Comparison of ENCODE assay signal across 8 mouse cellular contexts in genomic region chr1:107589691-107590470, GRCm38 (mm10). TPM values are rescaled to one million over a fixed set of nuclear protein-coding genes. Genes with fewer than 3 reads are reported as not detected.
DNase-seq lines count a peak whose midpoint lies in the region; ATAC-seq and TF ChIP-seq lines count a peak whose summit lies in the region.

Serpinb8 (plus strand) TSS chr1:107590006.

- peaks cover 34% of the 10 kb centered on the region for H3K79me2 ChIP-seq in CH12.LX (replicated peaks; ENCODE audit: control insufficient read depth, extremely low read depth, insufficient read depth, poor library complexity, severe bottlenecking)

- dilution Hi-C loops in CH12.LX (cut with MboI; ENCODE audit: extremely low pct_ligation_motif_present, extremely low pct_unique_long_range_greater_than_20kb, low sequenced_read_pairs): no loop called here

- peak within 1 kb of the TSS; percentile 85 for H3K9ac ChIP-seq in CH12.LX (ENCODE audit: insufficient read depth, low read depth)
- H3K9ac ChIP-seq in heart, embryonic 14.5 days (ENCODE audit: low read length): peak within 1 kb of the TSS; percentile 48

- peak; percentile 69 for ATAC-seq in heart, embryonic 14.5 days (ENCODE audit: insufficient number of reproducible peaks, insufficient read depth, low FRiP score, low read depth)

- peak; percentile 37; the same call in 1 of the 2 replicates for TF ChIP-seq EP300 in CH12.LX (IDR thresholded peaks at IDR 0.05; ENCODE audit: low read length)

- H3K9me3 ChIP-seq in CH12.LX (replicated peaks; ENCODE audit: low read length): no peaks in the 10 kb centered on the region
- H3K9me3 ChIP-seq in heart, embryonic 14.5 days (ENCODE audit: control insufficient read depth, low read length): no peaks in the 10 kb centered on the region

- peak within 1 kb of the TSS; percentile 97 for H3K4me2 ChIP-seq in CH12.LX (ENCODE audit: insufficient read depth, low read depth, poor library complexity, severe bottlenecking)
- H3K4me2 ChIP-seq in heart, embryonic 14.5 days (ENCODE audit: low read length): peak within 1 kb of the TSS; percentile 66

- peaks cover 7 to 11% of the 10 kb centered on the region in 2 experiments for H3K4me1 ChIP-seq in CH12.LX (ENCODE audit: control insufficient read depth in 1 of 2, insufficient read depth in 2 of 2)
- peaks cover 6 to 10% of the 10 kb centered on the region in 2 experiments for H3K4me1 ChIP-seq in heart, embryonic 14.5 days (ENCODE audit: control insufficient read depth in 2 of 2, insufficient read depth in 2 of 2, low read length in 2 of 2)

- TF ChIP-seq RAD21 in CH12.LX (IDR thresholded peaks at IDR 0.05; ENCODE audit: low read depth, low read length): no peak

- peak within 1 kb of the TSS; percentile 26 to 70 (median 43) for H3K4me3 ChIP-seq in CH12.LX (replicated peaks in 1 of 3; ENCODE audit: low read depth in 2 of 3, low read length in 2 of 3, poor library complexity in 1 of 3)
- H3K4me3 ChIP-seq in heart, embryonic 14.5 days (ENCODE audit: control insufficient read depth in 1 of 2, insufficient read depth in 1 of 2, low read depth in 1 of 2, low read length in 2 of 2): peak within 1 kb of the TSS; percentile 30 to 31

- no peaks in the 10 kb centered on the region for H3K36me3 ChIP-seq in CH12.LX (replicated peaks in 1 of 2; ENCODE audit: control insufficient read depth in 1 of 2, insufficient read depth in 1 of 2, low read length in 1 of 2)
- H3K36me3 ChIP-seq in heart, embryonic 14.5 days (ENCODE audit: control insufficient read depth, insufficient read depth, low read length): no peaks in the 10 kb centered on the region

- WGBS in heart, embryonic 14.5 days: 18% methylated on average over 10 of the region's 10 CpGs

- DNase-seq in CH12.LX (ENCODE audit: extremely low read depth): peak; percentile 35
- peak; percentile 58 for DNase-seq in adrenal gland, postnatal 10 days
- peak; percentile 93 for DNase-seq in fibroblast of lung, adult 2 months (ENCODE audit: low read depth)
- DNase-seq in layer of hippocampus, adult 9-11 months: peak; percentile 53
- DNase-seq in lung, postnatal 4 days: peak; percentile 61 to 82
- DNase-seq in testis, postnatal 10 days (ENCODE audit: low spot score): peak; percentile 40
- DNase-seq in embryo, embryonic 9.5 days (ENCODE audit: extremely low spot score): no peak

- H3K27ac ChIP-seq in CH12.LX (ENCODE audit: insufficient read depth, low read depth): peak within 1 kb of the TSS; percentile 54
- H3K27ac ChIP-seq in heart, embryonic 14.5 days (replicated peaks in 1 of 2; ENCODE audit: control insufficient read depth in 1 of 2, insufficient read depth in 1 of 2, low read depth in 2 of 2, low read length in 2 of 2): peak within 1 kb of the TSS; percentile 21 to 33; a peak in 3 of 4 replicates

- TF ChIP-seq POLR2A in CH12.LX (IDR thresholded peaks at IDR 0.05; ENCODE audit: low read depth, low read length): peak; percentile 29; the same call in 1 of the 2 replicates

- in situ Hi-C loops in CH12.LX (cut with MboI; ENCODE audit: low pct_ligation_motif_present, low pct_unique_long_range_greater_than_20kb, low sequenced_read_pairs): loop anchor here (10.0 kb wide), 1 partner anchor 105 kb away; no protein-coding TSS in a partner anchor

- H3K27me3 ChIP-seq in CH12.LX (replicated peaks): no peaks in the 10 kb centered on the region
- no peaks in the 10 kb centered on the region for H3K27me3 ChIP-seq in heart, embryonic 14.5 days (ENCODE audit: control insufficient read depth, insufficient read depth, low read length)

- TF ChIP-seq CTCF in CH12.LX (conservative IDR thresholded peaks at IDR 0.05 in 1 of 2, IDR thresholded peaks at IDR 0.05 in 1 of 2; ENCODE audit: low read depth in 2 of 2, low read length in 2 of 2): no peak

TF ChIP-seq in CH12.LX, 34 proteins besides CTCF, POLR2A, EP300 and RAD21:
- TF ChIP-seq CHD2 (IDR thresholded peaks at IDR 0.05; ENCODE audit: low read length) (no peak), POLR2AphosphoS2 (IDR thresholded peaks at IDR 0.05; ENCODE audit: low read depth, low read length) (no peak), USF2 (conservative IDR thresholded peaks at IDR 0.05; ENCODE audit: low read depth, low read length) (no peak), MEF2A (IDR thresholded peaks at IDR 0.05; ENCODE audit: borderline replicate concordance, low read depth, low read length) (peak; percentile 32; the same call in 1 of the 2 replicates), GABPA (IDR thresholded peaks at IDR 0.05; ENCODE audit: insufficient replicate concordance, low read depth, low read length) (no peak), MXI1 (IDR thresholded peaks at IDR 0.05; ENCODE audit: low read depth, low read length) (peak; percentile 52; the same call in 1 of the 2 replicates), RCOR1 (conservative IDR thresholded peaks at IDR 0.05; ENCODE audit: low read depth, low read length) (no peak), TCF12 (IDR thresholded peaks at IDR 0.05; ENCODE audit: low read depth, low read length) (no peak), PAX5 (IDR thresholded peaks at IDR 0.05; ENCODE audit: low read length) (no peak), BHLHE40 (IDR thresholded peaks at IDR 0.05; ENCODE audit: low read depth, low read length) (peak; percentile 73), SMC3 (IDR thresholded peaks at IDR 0.05; ENCODE audit: low read depth, low read length) (no peak), ZKSCAN1 (IDR thresholded peaks at IDR 0.05; ENCODE audit: borderline replicate concordance, low read depth, low read length) (no peak)

RNA-seq across cellular contexts. Expression of gene Serpinb8, which starts in this region (rescaled TPM):
- 15.1 and 34.2 TPM in 2 replicates for total RNA-seq in CH12.LX (2012; rRNA removed)
- 1.8 and 2.3 TPM in 2 replicates for total RNA-seq in CH12.LX (2014; rRNA removed)
- 3.7 TPM in 2 replicates for polyA plus RNA-seq in CH12.LX (2012; ENCODE audit: insufficient read length, low read depth)
- total RNA-seq in adrenal gland, postnatal 10 days (2021): 1 to 10 TPM; 3.4 to 4.1 TPM
- polyA plus RNA-seq in heart, embryonic 14.5 days (2014; fragmentation: Nextera tagmentation; extraction: Ambion mirVana): 3.1 and 3.2 TPM in 2 replicates
